Mouse (Mus musculus): ENCODE measurements around the gene Sprr3. TPM values are rescaled to one million over a fixed set of nuclear protein-coding genes. Genes with fewer than 3 reads are reported as not detected.
"Not testable (repeated sequence)": the region's sequence is repeated elsewhere in the genome, so short reads cannot be mapped to it uniquely, and the experiment has no call there.

Sprr3 gene
- polyA plus RNA-seq (2015; fragmentation: Nextera tagmentation; extraction: Ambion mirVana), result not detected in 2 replicates

GRCm38 (mm10) chr3:92458620-92459019, at the start of gene Sprr3:
Sprr3 (minus strand) TSS chr3:92458720.
- Histone ChIP-seq H3K27ac (ENCODE audit: low read length) (no peak within 1 kb of the TSS), H3K4me3 (ENCODE audit: low read depth, low read length) (no peak within 1 kb of the TSS), H3K9ac (ENCODE audit: low read depth, low read length) (no peak within 1 kb of the TSS), H3K36me3 (ENCODE audit: control insufficient read depth, insufficient read depth, low read length) (no peaks in the 10 kb centered on the region), H3K9me3 (replicated peaks; ENCODE audit: control insufficient read depth, low read length, poor library complexity, severe bottlenecking) (no peaks in the 10 kb centered on the region), H3K4me2 (ENCODE audit: low read length) (no peak within 1 kb of the TSS), H3K27me3 (ENCODE audit: control insufficient read depth, insufficient read depth, low read depth, low read length) (no peaks in the 10 kb centered on the region), H3K4me1 (ENCODE audit: control insufficient read depth, insufficient read depth, low read length) (no peaks in the 10 kb centered on the region)
- WGBS, result 74% methylated on average over 2 of the region's 2 CpGs
- no peak for ATAC-seq

DNA sequence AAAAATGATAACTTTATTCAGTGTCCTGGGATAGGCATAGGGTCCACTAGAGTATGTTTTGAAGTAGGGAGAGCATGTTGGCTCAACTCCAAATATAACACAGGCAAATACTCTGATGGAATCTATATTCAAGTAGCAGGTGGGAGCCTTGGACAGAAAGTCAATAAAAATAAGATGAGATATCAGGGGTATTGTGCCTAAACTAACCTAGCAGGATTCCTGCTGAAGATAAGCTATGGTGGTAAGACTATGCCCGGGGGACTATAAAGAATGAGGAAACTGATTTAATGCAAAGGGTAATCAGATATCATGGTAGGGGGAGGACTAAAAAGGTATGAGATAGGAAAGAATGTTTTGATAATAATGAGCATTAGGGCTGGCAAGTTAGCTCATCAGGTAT, 49.7 kb upstream of the Sprr3 start:
- Histone ChIP-seq H3K4me2 (ENCODE audit: low read length) (no peak overlapping the region), H3K4me3 (ENCODE audit: low read depth, low read length) (no peak overlapping the region), H3K9ac (ENCODE audit: low read depth, low read length) (no peak overlapping the region), H3K27me3 (ENCODE audit: control insufficient read depth, insufficient read depth, low read depth, low read length) (no peaks in the 10 kb centered on the region), H3K9me3 (replicated peaks; ENCODE audit: control insufficient read depth, low read length, poor library complexity, severe bottlenecking) (no peaks in the 10 kb centered on the region), H3K36me3 (ENCODE audit: control insufficient read depth, insufficient read depth, low read length) (no peaks in the 10 kb centered on the region), H3K27ac (ENCODE audit: low read length) (no peak overlapping the region), H3K4me1 (ENCODE audit: control insufficient read depth, insufficient read depth, low read length) (no peaks in the 10 kb centered on the region)
- 85% methylated on average over 1 of the region's 1 CpGs for WGBS
- ATAC-seq, result no peak

DNA sequence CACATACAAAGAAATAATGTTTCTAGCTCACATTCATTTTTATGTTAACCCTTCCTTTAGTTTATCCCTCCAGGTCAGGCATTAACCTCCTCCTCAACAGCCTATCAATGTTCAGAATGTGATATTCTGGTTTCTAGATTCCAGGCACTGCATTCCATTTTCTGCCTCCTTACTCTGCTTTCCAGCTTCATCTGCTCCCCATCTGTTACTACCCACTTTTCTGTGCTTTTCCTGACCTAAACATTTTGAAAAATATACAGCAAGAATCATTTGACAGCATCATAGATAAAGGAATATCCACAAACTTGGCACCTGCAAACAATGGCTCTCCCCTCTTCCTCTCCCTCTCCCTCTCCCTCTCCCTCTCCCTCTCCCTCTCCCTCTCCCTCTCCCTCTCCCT, 45.0 kb upstream of the Sprr3 start:
- Histone ChIP-seq H3K4me3 (ENCODE audit: low read depth, low read length) (no peak overlapping the region), H3K9me3 (replicated peaks; ENCODE audit: control insufficient read depth, low read length, poor library complexity, severe bottlenecking) (no peaks in the 10 kb centered on the region), H3K9ac (ENCODE audit: low read depth, low read length) (no peak overlapping the region), H3K4me1 (ENCODE audit: control insufficient read depth, insufficient read depth, low read length) (no peaks in the 10 kb centered on the region), H3K4me2 (ENCODE audit: low read length) (no peak overlapping the region), H3K36me3 (ENCODE audit: control insufficient read depth, insufficient read depth, low read length) (no peaks in the 10 kb centered on the region), H3K27ac (ENCODE audit: low read length) (no peak overlapping the region), H3K27me3 (ENCODE audit: control insufficient read depth, insufficient read depth, low read depth, low read length) (no peaks in the 10 kb centered on the region)
- ATAC-seq, result no peak

GRCm38 (mm10) chr3:92500393-92500792, 41.9 kb upstream of the Sprr3 start, which contains the start of gene Sprr4:
Sprr4 (minus strand) TSS chr3:92500493.
- H3K9me3 ChIP-seq (replicated peaks; ENCODE audit: control insufficient read depth, low read length, poor library complexity, severe bottlenecking), result no peaks in the 10 kb centered on the region
- 94% methylated on average over 1 of the region's 1 CpGs for WGBS
- no peak within 1 kb of the TSS for H3K4me2 ChIP-seq (ENCODE audit: low read length)
- no peak within 1 kb of the TSS for H3K9ac ChIP-seq (ENCODE audit: low read depth, low read length)
- H3K4me3 ChIP-seq (ENCODE audit: low read depth, low read length), result no peak within 1 kb of the TSS
- H3K27me3 ChIP-seq (ENCODE audit: control insufficient read depth, insufficient read depth, low read depth, low read length), result no peaks in the 10 kb centered on the region
- no peaks in the 10 kb centered on the region for H3K36me3 ChIP-seq (ENCODE audit: control insufficient read depth, insufficient read depth, low read length)
- H3K27ac ChIP-seq (ENCODE audit: low read length), result no peak within 1 kb of the TSS
- H3K4me1 ChIP-seq (ENCODE audit: control insufficient read depth, insufficient read depth, low read length), result no peaks in the 10 kb centered on the region
- no peak for ATAC-seq

GRCm38 (mm10) chr3:92490262-92490661, 31.7 kb upstream of the Sprr3 start:
- H3K4me1 ChIP-seq (ENCODE audit: control insufficient read depth, insufficient read depth, low read length); H3K9ac ChIP-seq (ENCODE audit: low read depth, low read length); ATAC-seq; H3K36me3 ChIP-seq (ENCODE audit: control insufficient read depth, insufficient read depth, low read length); H3K4me2 ChIP-seq (ENCODE audit: low read length); H3K9me3 ChIP-seq (replicated peaks; ENCODE audit: control insufficient read depth, low read length, poor library complexity, severe bottlenecking); H3K27me3 ChIP-seq (ENCODE audit: control insufficient read depth, insufficient read depth, low read depth, low read length); H3K4me3 ChIP-seq (ENCODE audit: low read depth, low read length); H3K27ac ChIP-seq (ENCODE audit: low read length): not testable (repeated sequence)

- WGBS, result 52% methylated on average over 1 of the region's 1 CpGs
- H3K9ac ChIP-seq (ENCODE audit: low read depth, low read length), result no peak overlapping the region
- no peak for ATAC-seq
These were observed 27.8 kb upstream of the Sprr3 start for GRCm38 (mm10) chr3:92486307-92486706.

GRCm38 (mm10) chr3:92485863-92486262, 27.3 kb upstream of the Sprr3 start, which contains the start of gene Sprr1a:
Sprr1a (minus strand) TSS chr3:92485895.
- no peaks in the 10 kb centered on the region for H3K27me3 ChIP-seq (ENCODE audit: control insufficient read depth, insufficient read depth, low read depth, low read length)
- no peaks in the 10 kb centered on the region for H3K36me3 ChIP-seq (ENCODE audit: control insufficient read depth, insufficient read depth, low read length)
- no peak within 1 kb of the TSS for H3K4me3 ChIP-seq (ENCODE audit: low read depth, low read length)
- H3K4me1 ChIP-seq (ENCODE audit: control insufficient read depth, insufficient read depth, low read length), result no peaks in the 10 kb centered on the region
- H3K9ac ChIP-seq (ENCODE audit: low read depth, low read length), result no peak within 1 kb of the TSS
- H3K4me2 ChIP-seq (ENCODE audit: low read length), result no peak within 1 kb of the TSS
- ATAC-seq, result no peak
- no peaks in the 10 kb centered on the region for H3K9me3 ChIP-seq (replicated peaks; ENCODE audit: control insufficient read depth, low read length, poor library complexity, severe bottlenecking)
- no peak within 1 kb of the TSS for H3K27ac ChIP-seq (ENCODE audit: low read length)

More at GRCm38 (mm10) chr3:92486307-92486706, 27.8 kb upstream of the Sprr3 start:
- H3K27ac ChIP-seq (ENCODE audit: low read length), result no peak overlapping the region
- no peaks in the 10 kb centered on the region for H3K36me3 ChIP-seq (ENCODE audit: control insufficient read depth, insufficient read depth, low read length)
- H3K4me3 ChIP-seq (ENCODE audit: low read depth, low read length), result no peak overlapping the region
- H3K27me3 ChIP-seq (ENCODE audit: control insufficient read depth, insufficient read depth, low read depth, low read length), result no peaks in the 10 kb centered on the region
- H3K9me3 ChIP-seq (replicated peaks; ENCODE audit: control insufficient read depth, low read length, poor library complexity, severe bottlenecking), result no peaks in the 10 kb centered on the region
- H3K4me2 ChIP-seq (ENCODE audit: low read length), result no peak overlapping the region
- H3K4me1 ChIP-seq (ENCODE audit: control insufficient read depth, insufficient read depth, low read length), result no peaks in the 10 kb centered on the region

GRCm38 (mm10) chr3:92481249-92481648, 22.7 kb upstream of the Sprr3 start:
- H3K9me3 ChIP-seq (replicated peaks; ENCODE audit: control insufficient read depth, low read length, poor library complexity, severe bottlenecking); H3K4me3 ChIP-seq (ENCODE audit: low read depth, low read length); H3K27ac ChIP-seq (ENCODE audit: low read length); H3K36me3 ChIP-seq (ENCODE audit: control insufficient read depth, insufficient read depth, low read length); H3K9ac ChIP-seq (ENCODE audit: low read depth, low read length); H3K27me3 ChIP-seq (ENCODE audit: control insufficient read depth, insufficient read depth, low read depth, low read length); ATAC-seq; H3K4me1 ChIP-seq (ENCODE audit: control insufficient read depth, insufficient read depth, low read length); H3K4me2 ChIP-seq (ENCODE audit: low read length): not testable (repeated sequence)

DNA sequence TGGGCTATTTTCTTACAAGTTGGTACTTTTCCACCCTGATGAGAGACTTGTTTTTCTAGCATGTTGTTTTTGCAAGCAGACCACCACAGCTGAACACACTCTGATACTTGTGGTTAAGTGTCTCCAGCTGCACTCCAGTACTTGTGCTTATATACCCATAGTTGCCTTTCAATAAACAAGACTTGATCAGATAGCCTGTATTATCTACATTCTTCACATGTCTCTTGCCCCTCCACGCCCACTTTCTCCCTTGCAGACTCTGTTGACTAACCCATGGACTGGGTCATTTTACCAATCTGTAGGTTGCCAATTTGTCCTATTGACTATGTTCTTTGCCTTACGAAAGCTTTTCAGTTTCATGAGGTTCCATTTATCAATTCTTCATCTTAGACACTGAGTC, 11.6 kb upstream of the Sprr3 start:
- WGBS, result 95% methylated on average over 2 of the region's 2 CpGs

DNA sequence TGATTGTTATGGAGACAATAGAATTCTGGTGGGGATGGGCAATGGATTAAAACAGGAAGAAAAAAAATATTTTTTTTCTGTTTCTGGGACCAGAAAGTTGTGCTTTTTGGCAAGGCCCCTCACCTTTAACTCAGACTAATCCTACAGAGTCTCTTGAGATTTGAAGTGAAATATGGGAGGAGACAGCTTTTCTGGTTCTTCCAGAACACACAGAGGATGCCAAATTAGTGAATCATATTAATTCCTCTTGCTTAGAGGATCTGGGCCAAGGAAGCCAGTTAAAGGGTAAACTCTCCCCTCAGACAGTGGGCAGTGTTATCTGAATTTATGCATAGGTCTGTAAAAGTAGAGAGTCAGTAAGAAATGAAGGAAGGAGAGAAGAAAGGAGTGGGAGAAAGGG, 8.9 kb upstream of the Sprr3 start:
- Histone ChIP-seq H3K27ac (ENCODE audit: low read length) (no peak overlapping the region), H3K9ac (ENCODE audit: low read depth, low read length) (no peak overlapping the region), H3K27me3 (ENCODE audit: control insufficient read depth, insufficient read depth, low read depth, low read length) (no peaks in the 10 kb centered on the region), H3K4me2 (ENCODE audit: low read length) (no peak overlapping the region), H3K36me3 (ENCODE audit: control insufficient read depth, insufficient read depth, low read length) (no peaks in the 10 kb centered on the region), H3K4me1 (ENCODE audit: control insufficient read depth, insufficient read depth, low read length) (no peaks in the 10 kb centered on the region), H3K9me3 (replicated peaks; ENCODE audit: control insufficient read depth, low read length, poor library complexity, severe bottlenecking) (no peaks in the 10 kb centered on the region), H3K4me3 (ENCODE audit: low read depth, low read length) (no peak overlapping the region)
- no peak for ATAC-seq

More for the DNA sequence above, 11.6 kb upstream of the Sprr3 start:
- Histone ChIP-seq H3K4me2 (ENCODE audit: low read length) (no peak overlapping the region), H3K4me3 (ENCODE audit: low read depth, low read length) (no peak overlapping the region), H3K36me3 (ENCODE audit: control insufficient read depth, insufficient read depth, low read length) (no peaks in the 10 kb centered on the region), H3K27ac (ENCODE audit: low read length) (no peak overlapping the region), H3K4me1 (ENCODE audit: control insufficient read depth, insufficient read depth, low read length) (no peaks in the 10 kb centered on the region), H3K9ac (ENCODE audit: low read depth, low read length) (no peak overlapping the region), H3K27me3 (ENCODE audit: control insufficient read depth, insufficient read depth, low read depth, low read length) (no peaks in the 10 kb centered on the region), H3K9me3 (replicated peaks; ENCODE audit: control insufficient read depth, low read length, poor library complexity, severe bottlenecking) (no peaks in the 10 kb centered on the region)
- ATAC-seq, result no peak

All from midbrain, embryonic 16.5 days (tissue).